Mouse (Mus musculus) olfactory bulb, adult 2 months (tissue): ENCODE measurements around the gene Galnt2. TPM values are rescaled to one million over a fixed set of nuclear protein-coding genes. Genes with fewer than 3 reads are reported as not detected.

Experiments
- H3K27ac ChIP-seq: fragments of 200-500 bp; 2 replicates; pipeline ENCODE4 v1.5.1; 2012; ENCODE audit warnings: low read depth, low read length; ENCODE audit not compliant: insufficient read depth
- H3K4me1 ChIP-seq: fragments of 200-500 bp; 2 replicates; pipeline ENCODE4 v1.6.1; 2012; ENCODE audit warnings: low read length; ENCODE audit not compliant: control insufficient read depth, insufficient read depth
- H3K4me3 ChIP-seq: fragments of 200-500 bp; 2 replicates; pipeline ENCODE4 v1.5.1; 2012; ENCODE audit warnings: mild to moderate bottlenecking, low read depth, low read length, moderate library complexity; ENCODE audit not compliant: insufficient read depth
- CTCF ChIP-seq: fragments of 200-500 bp; IDR thresholded peaks from 2 replicates; pipeline ENCODE4 v1.5.1; 2012; ENCODE audit warnings: low read depth, mild to moderate bottlenecking, low read length, moderate library complexity; ENCODE audit not compliant: insufficient read depth
- POLR2A ChIP-seq: fragments of 200-500 bp; IDR thresholded peaks from 2 replicates; pipeline ENCODE4 v1.6.1; 2012; ENCODE audit warnings: mild to moderate bottlenecking, low read depth, low read length, moderate library complexity; ENCODE audit not compliant: insufficient read depth
- WGBS: fragments of 180-500 bp; shearing (Covaris S2); methylation state at CpG from one replicate; pipeline ENCODE4 v1.1.7; 2018; 5-methylcytosine and 5-hydroxymethylcytosine counted together
- polyA plus RNA-seq: library from polyadenylated mRNA; stranded (reverse); fragments of >200 nt; gene quantifications from 2 replicates; pipeline ENCODE4 v1.2.4, GENCODE M21; 2012; ENCODE audit warnings: low replicate concordance; ENCODE audit not compliant: missing spikeins, insufficient read depth, insufficient read length

Galnt2 gene
- polyA plus RNA-seq, 1 experiment = not detected

DNA sequence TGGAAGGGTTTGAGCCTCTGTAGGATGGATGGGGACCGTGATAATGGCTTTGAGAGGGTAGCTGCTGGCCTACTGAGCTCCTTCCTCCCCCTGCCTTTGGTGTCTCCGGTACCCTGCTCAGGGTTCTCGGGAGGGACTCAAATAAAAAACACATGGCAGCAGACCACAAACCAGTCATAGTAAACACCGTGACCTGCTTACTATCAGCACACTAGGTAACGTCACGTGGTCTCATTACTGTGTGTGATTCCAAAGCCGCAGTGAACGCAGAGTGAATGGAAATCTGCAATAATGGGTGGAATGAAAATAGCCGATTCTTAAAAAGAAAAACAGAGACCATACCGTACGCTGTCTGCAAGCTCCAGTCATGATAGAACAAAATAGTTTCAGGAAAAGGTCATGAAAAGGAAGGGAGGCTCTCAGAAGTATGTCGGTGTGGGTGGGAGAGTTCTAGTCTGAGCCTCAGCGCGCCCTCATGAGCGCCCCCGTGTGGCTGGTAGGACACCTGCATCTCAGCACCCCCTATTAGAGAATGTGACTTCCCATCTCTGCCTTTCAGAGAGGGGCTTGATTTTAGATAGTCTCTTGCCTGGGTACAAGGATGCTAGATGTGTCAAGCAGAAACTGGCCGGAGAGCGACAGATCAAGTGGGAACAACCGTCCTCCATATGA lies 115.8 kb downstream of the Galnt2 start:
- WGBS = 36% methylated on average over 19 of the region's 19 CpGs
- TF ChIP-seq POLR2A (no peak), CTCF (peak; percentile 93)
- H3K4me3 ChIP-seq = no peak overlapping the region
- H3K27ac ChIP-seq = no peak overlapping the region
- H3K4me1 ChIP-seq = peaks cover 5% of the 10 kb centered on the region; the same call in 1 of the 2 replicates

DNA sequence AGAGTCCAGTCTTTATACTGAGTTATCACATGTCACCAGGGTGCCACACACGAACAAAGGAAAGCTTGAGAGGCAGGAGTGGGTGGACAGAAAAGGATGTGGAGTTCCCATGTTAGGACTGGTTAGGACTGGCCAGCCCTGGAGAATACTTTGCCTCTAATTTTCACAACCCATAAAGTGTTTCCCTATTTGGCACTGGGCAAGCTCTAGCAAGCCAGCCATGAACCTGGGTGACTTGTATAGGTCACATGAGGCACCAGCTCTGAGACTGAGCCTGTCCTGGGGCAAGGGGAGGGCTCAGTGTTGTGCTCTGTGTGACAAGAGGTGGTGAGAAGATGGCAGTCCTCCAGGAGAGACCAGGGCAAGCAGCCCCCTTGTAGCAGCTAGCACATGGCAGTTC lies 116.9 kb downstream of the Galnt2 start:
- TF ChIP-seq CTCF (no peak), POLR2A (no peak)
- no peak overlapping the region for H3K4me3 ChIP-seq
- peaks cover 5% of the 10 kb centered on the region; the same call in 1 of the 2 replicates for H3K4me1 ChIP-seq
- no peak overlapping the region for H3K27ac ChIP-seq
- WGBS = 29% methylated on average over 1 of the region's 1 CpGs

DNA sequence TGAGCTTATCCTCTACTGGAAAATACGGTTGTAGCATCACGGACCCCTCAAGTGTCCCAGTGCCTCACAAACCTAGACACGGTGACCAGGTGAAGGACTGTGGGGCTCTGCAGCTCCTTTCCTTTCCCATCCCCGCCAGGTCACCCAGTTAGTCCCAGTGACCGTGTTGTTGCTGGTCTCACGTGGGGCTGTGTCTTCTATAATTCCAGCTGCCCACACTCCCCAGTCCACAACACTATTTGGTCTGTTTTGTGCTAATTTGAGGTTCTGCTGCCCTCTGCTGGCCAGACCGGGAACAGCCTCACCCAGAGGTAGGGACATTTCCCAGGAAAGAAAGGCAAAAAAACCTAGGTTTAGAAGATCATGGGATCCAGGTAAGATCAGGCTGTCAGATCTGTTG lies 118.5 kb downstream of the Galnt2 start:
- H3K4me3 ChIP-seq = no peak overlapping the region
- 33% methylated on average over 7 of the region's 7 CpGs for WGBS
- TF ChIP-seq POLR2A (no peak), CTCF (peak; percentile 82)
- H3K4me1 ChIP-seq = peaks cover 5% of the 10 kb centered on the region; the same call in 1 of the 2 replicates
- H3K27ac ChIP-seq = no peak overlapping the region

DNA sequence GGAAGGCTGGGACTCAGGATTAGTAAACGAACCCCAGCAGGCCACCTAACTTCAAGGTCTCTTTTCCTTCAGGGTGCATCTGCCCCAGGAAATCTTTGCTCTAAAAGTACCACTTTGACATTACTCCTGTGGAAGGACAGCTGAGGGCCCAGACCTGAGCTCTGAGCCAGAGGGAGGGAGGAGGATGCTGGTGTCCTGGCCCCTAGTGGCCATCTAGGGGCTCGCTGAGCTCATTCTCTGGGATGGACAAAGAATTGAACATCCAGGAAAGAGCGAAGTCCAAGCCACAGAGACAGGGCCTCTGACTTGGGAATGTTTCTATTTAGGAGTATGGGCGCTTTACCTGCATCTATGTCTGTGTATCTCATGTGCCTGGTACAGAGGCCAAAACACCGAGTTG lies 120.4 kb downstream of the Galnt2 start:
- TF ChIP-seq POLR2A = no peak
- TF ChIP-seq CTCF = no peak
- peaks cover 4% of the 10 kb centered on the region; the same call in 1 of the 2 replicates for H3K4me1 ChIP-seq
- no peak overlapping the region for H3K4me3 ChIP-seq
- H3K27ac ChIP-seq = no peak overlapping the region
- 78% methylated on average over 5 of the region's 5 CpGs for WGBS

DNA sequence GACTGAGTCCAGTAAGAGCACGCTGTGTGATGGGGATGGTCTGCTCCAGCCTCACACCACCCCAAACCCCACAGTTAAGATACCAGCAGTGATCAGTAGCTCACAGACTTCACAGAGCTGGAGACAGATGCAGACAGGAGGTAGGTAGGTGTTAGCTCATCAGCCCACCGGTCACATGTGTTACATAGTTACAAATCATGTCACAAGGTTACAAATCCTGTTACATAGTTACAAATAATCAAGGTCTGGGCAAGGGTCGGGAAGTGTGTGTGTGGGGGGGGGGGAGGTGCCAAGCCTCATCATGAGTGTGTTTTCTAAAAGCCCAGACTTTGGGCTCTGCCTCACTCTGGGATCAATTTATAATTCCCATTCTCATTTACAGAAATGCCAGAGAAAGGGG lies 129.7 kb downstream of the Galnt2 start:
- H3K4me3 ChIP-seq = no peak overlapping the region
- WGBS = 81% methylated on average over 3 of the region's 3 CpGs
- H3K27ac ChIP-seq = no peak overlapping the region
- TF ChIP-seq CTCF = no peak
- no peak for TF ChIP-seq POLR2A
- H3K4me1 ChIP-seq = no peaks in the 10 kb centered on the region

DNA sequence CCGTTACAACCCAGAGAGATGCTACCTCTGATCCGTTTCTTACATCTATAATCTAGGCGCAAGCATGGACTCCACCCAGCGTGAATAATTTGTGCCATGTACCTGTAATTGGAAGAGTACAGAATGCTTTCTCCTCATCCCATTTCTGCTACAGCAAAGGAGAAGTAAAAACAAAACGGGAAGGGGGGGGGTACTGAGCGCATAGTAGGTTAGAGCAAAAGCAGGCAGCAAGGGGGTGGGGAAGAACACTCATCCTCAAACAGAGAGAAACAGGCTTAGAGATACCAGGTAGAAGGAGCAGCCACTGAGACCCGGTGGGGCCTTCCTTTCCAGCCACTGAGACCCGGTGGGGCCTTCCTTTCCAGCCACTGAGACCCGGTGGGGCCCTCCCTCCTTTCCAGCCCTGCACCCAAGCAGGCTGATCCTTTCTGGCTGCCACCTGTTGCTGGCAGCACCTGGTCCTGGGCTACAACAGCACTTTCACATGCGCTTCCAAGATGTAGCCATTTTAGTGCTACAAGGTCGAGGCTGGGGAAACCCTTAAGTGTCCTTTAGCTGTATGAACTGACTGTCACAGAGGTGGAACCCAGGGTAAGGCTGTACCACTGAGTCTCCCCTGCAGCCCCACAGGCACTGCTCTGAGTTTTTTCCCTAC lies 130.7 kb downstream of the Galnt2 start:
- Histone ChIP-seq H3K27ac (no peak overlapping the region), H3K4me3 (no peak overlapping the region), H3K4me1 (no peaks in the 10 kb centered on the region)
- WGBS = 84% methylated on average over 11 of the region's 11 CpGs
- TF ChIP-seq CTCF (no peak), POLR2A (no peak)

DNA sequence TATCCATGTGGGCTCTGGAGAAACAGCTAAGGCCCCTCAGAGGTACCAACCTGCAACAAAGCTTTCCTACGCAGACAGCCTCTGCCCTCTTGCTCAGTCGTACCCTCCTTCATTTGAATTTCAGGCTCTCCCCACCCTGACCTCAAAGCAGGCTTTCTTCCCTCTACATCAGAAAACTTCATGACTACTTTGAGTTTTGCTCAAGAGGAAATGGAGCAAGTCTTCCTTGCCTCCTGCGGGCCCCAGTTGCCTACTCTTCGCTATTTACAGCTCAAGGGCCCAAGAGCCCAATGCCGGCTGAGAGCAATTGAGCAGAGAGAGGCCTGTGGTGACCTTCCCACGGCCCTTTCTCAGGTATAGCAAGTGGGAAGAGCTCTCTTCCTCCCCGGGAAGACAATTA lies 131.4 kb downstream of the Galnt2 start:
- WGBS = 81% methylated on average over 7 of the region's 7 CpGs
- Histone ChIP-seq H3K4me1 (no peaks in the 10 kb centered on the region), H3K27ac (no peak overlapping the region), H3K4me3 (no peak overlapping the region)
- no peak for TF ChIP-seq CTCF
- no peak for TF ChIP-seq POLR2A

DNA sequence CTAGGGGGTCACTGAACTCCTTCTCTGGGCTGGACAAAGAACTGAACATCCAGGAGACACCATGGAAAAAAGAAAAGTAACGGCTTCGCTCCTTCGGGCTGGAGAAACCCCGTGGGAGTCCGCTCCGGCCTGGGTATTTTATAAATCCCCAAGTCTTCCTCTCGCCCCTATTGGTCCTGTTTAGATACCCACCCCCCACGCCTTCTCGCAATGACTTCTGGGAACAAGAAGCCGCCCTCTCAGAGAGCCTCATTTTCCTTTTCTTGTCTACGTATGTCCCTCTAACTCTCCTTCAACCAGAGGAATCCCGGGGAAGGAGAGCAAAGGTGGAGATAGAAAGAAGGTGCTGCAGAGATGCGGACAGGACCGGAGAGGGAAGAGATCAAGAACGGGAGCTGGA lies 132.1 kb downstream of the Galnt2 start:
- no peak overlapping the region for H3K4me3 ChIP-seq
- TF ChIP-seq CTCF (no peak), POLR2A (no peak)
- WGBS = 95% methylated on average over 15 of the region's 15 CpGs
- no peak overlapping the region for H3K27ac ChIP-seq
- H3K4me1 ChIP-seq = no peaks in the 10 kb centered on the region

DNA sequence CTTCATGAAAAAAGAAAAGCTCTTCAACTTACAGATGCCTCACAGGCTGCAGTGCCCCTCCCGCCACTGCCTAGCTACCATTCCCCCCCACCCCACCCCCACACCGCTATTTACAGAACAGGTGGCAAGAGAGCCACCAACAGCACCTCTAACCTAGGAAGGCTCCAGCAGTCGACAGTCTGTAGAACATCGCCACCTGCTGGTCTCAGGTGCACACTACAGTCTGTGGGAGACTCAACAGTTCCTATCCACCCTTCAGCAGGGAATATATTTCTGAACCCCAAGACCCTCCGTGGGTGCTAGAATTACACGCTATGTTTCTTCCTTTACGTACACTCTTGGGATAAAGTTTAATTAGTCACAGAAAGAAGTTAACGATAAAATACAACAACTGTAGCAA lies 137.0 kb downstream of the Galnt2 start:
- no peak overlapping the region for H3K27ac ChIP-seq

More for the DNA sequence above, 137.0 kb downstream of the Galnt2 start:
- Histone ChIP-seq H3K4me1 (peaks cover 10% of the 10 kb centered on the region), H3K4me3 (no peak overlapping the region)
- 11% methylated on average over 8 of the region's 8 CpGs for WGBS
- peak; percentile 48; the same call in 1 of the 2 replicates for TF ChIP-seq CTCF
- TF ChIP-seq POLR2A = no peak
